In genomic region chr3:41812447-41812846, GRCm38 (mm10) we compare ENCODE assay signal across 27 mouse cellular contexts.
DNase-seq lines count a peak whose midpoint lies in the region; ATAC-seq and TF ChIP-seq lines count a peak whose summit lies in the region.
"Had no signal": no experiment of that assay in that cellular context is flagged by ENCODE, and none has a peak within 500 bp of the region (broad histone marks: within the 10 kb centered on the region; RNA-seq: fewer than 3 reads in every experiment).

No protein-coding gene starts in this region.

- peak; percentile 20 for DNase-seq in forebrain, postnatal 0 days
- DNase-seq in forebrain, embryonic 11.5 days (ENCODE audit: low spot score), result no peak
- peak; percentile 4 for DNase-seq in kidney, postnatal 14 days
- no peak for DNase-seq in kidney, postnatal 25 days
- peak; percentile 34 for DNase-seq in midbrain, embryonic 14.5 days
- peak; percentile 23 for DNase-seq in brain, embryonic 14.5 days (ENCODE audit: low read depth)
- DNase-seq in urinary bladder, postnatal 36 days (ENCODE audit: low spot score in 2 of 2), result no peak
- DNase-seq: adrenal gland, postnatal 36 days; cerebellum, adult 8-10 months; cerebellum, postnatal 25 days; heart, adult 2 months; heart, postnatal 4 days; kidney, adult 9 months; kidney, postnatal 4 days; right cerebral cortex, postnatal 14 days had no signal

- H3K4me3 ChIP-seq in forebrain, postnatal 0 days (ENCODE audit: low read depth, low read length), result no peak overlapping the region
- no peak overlapping the region for H3K4me3 ChIP-seq in forebrain, embryonic 11.5 days (ENCODE audit: low read depth, low read length)
- no peak overlapping the region for H3K4me3 ChIP-seq in midbrain, embryonic 14.5 days (replicated peaks; ENCODE audit: low read depth, low read length)
- H3K4me3 ChIP-seq in midbrain, embryonic 16.5 days (ENCODE audit: low read depth, low read length), result no peak overlapping the region
- H3K4me3 ChIP-seq: heart, adult 2 months; heart, embryonic 12.5 days; hindbrain, embryonic 13.5 days; limb, embryonic 12.5 days; liver, embryonic 15.5 days; lung, embryonic 15.5 days; midbrain, embryonic 15.5 days; myocyte; neural tube, embryonic 12.5 days had no signal

- no peak overlapping the region for H3K9ac ChIP-seq in forebrain, postnatal 0 days
- no peak overlapping the region for H3K9ac ChIP-seq in forebrain, embryonic 11.5 days (ENCODE audit: low read length)
- H3K9ac ChIP-seq in midbrain, embryonic 14.5 days (replicated peaks; ENCODE audit: low read length), result no peak overlapping the region
- no peak overlapping the region for H3K9ac ChIP-seq in midbrain, embryonic 16.5 days (ENCODE audit: low read depth, low read length)
- H3K9ac ChIP-seq: heart, embryonic 12.5 days; hindbrain, embryonic 13.5 days; limb, embryonic 12.5 days; liver, embryonic 15.5 days; lung, embryonic 15.5 days; midbrain, embryonic 15.5 days; neural tube, embryonic 12.5 days had no signal

- no peak overlapping the region for H3K4me2 ChIP-seq in forebrain, postnatal 0 days (ENCODE audit: low read depth)
- no peak overlapping the region for H3K4me2 ChIP-seq in forebrain, embryonic 11.5 days (ENCODE audit: low read depth, low read length, severe bottlenecking)
- no peak overlapping the region for H3K4me2 ChIP-seq in midbrain, embryonic 14.5 days (ENCODE audit: low read length)
- no peak overlapping the region for H3K4me2 ChIP-seq in midbrain, embryonic 16.5 days (ENCODE audit: low read length)
- H3K4me2 ChIP-seq: heart, embryonic 12.5 days; hindbrain, embryonic 13.5 days; limb, embryonic 12.5 days; liver, embryonic 15.5 days; lung, embryonic 15.5 days; midbrain, embryonic 15.5 days; neural tube, embryonic 12.5 days had no signal

- H3K27ac ChIP-seq in forebrain, postnatal 0 days (ENCODE audit: low read depth, low read length), result no peak overlapping the region
- H3K27ac ChIP-seq in forebrain, embryonic 11.5 days (ENCODE audit: low read depth, low read length), result no peak overlapping the region
- H3K27ac ChIP-seq in midbrain, embryonic 14.5 days (replicated peaks; ENCODE audit: low read depth, low read length), result no peak overlapping the region
- no peak overlapping the region for H3K27ac ChIP-seq in midbrain, embryonic 16.5 days (ENCODE audit: low read length)
- H3K27ac ChIP-seq: heart, adult 2 months; hindbrain, embryonic 13.5 days; limb, embryonic 12.5 days; liver, embryonic 15.5 days; lung, embryonic 15.5 days; macrophage; midbrain, embryonic 15.5 days; neural tube, embryonic 12.5 days had no signal

- H3K36me3 ChIP-seq in forebrain, postnatal 0 days (ENCODE audit: insufficient read depth), result no peaks in the 10 kb centered on the region
- H3K36me3 ChIP-seq in forebrain, embryonic 11.5 days (ENCODE audit: control insufficient read depth, insufficient read depth, low read length), result no peaks in the 10 kb centered on the region
- H3K36me3 ChIP-seq in midbrain, embryonic 14.5 days (ENCODE audit: control insufficient read depth, insufficient read depth, low read length), result no peaks in the 10 kb centered on the region
- H3K36me3 ChIP-seq in midbrain, embryonic 16.5 days (ENCODE audit: control insufficient read depth, insufficient read depth, low read length), result no peaks in the 10 kb centered on the region
- H3K36me3 ChIP-seq: heart, embryonic 12.5 days; hindbrain, embryonic 13.5 days; limb, embryonic 12.5 days; liver, embryonic 15.5 days; lung, embryonic 15.5 days; midbrain, embryonic 15.5 days; neural tube, embryonic 12.5 days had no signal

- TF ChIP-seq POLR2A in brain, embryonic 14.5 days (IDR thresholded peaks at IDR 0.05; ENCODE audit: borderline replicate concordance, extremely low read depth, insufficient read depth, insufficient read length, poor library complexity, severe bottlenecking), result no peak

- no peaks in the 10 kb centered on the region for H3K27me3 ChIP-seq in forebrain, postnatal 0 days (ENCODE audit: insufficient read depth, low read length)
- no peaks in the 10 kb centered on the region for H3K27me3 ChIP-seq in forebrain, embryonic 11.5 days (ENCODE audit: control insufficient read depth, insufficient read depth, low read length)
- no peaks in the 10 kb centered on the region for H3K27me3 ChIP-seq in midbrain, embryonic 14.5 days (ENCODE audit: control insufficient read depth, insufficient read depth, low read length)
- H3K27me3 ChIP-seq in midbrain, embryonic 16.5 days (ENCODE audit: control insufficient read depth, insufficient read depth, low read depth, low read length), result no peaks in the 10 kb centered on the region
- H3K27me3 ChIP-seq: heart, embryonic 12.5 days; hindbrain, embryonic 13.5 days; limb, embryonic 12.5 days; liver, embryonic 15.5 days; lung, embryonic 15.5 days; midbrain, embryonic 15.5 days; neural tube, embryonic 12.5 days had no signal

- no peaks in the 10 kb centered on the region for H3K9me3 ChIP-seq in forebrain, postnatal 0 days (ENCODE audit: low read length)
- no peaks in the 10 kb centered on the region for H3K9me3 ChIP-seq in forebrain, embryonic 11.5 days (ENCODE audit: control insufficient read depth, low read length)
- H3K9me3 ChIP-seq in midbrain, embryonic 14.5 days (ENCODE audit: control insufficient read depth, low read length), result no peaks in the 10 kb centered on the region
- no peaks in the 10 kb centered on the region for H3K9me3 ChIP-seq in midbrain, embryonic 16.5 days (replicated peaks; ENCODE audit: control insufficient read depth, low read length, poor library complexity, severe bottlenecking)
- H3K9me3 ChIP-seq: heart, embryonic 12.5 days; hindbrain, embryonic 13.5 days; limb, embryonic 12.5 days; liver, embryonic 15.5 days; lung, embryonic 15.5 days; midbrain, embryonic 15.5 days; neural tube, embryonic 12.5 days had no signal

- peak; percentile 61 for TF ChIP-seq CTCF in forebrain, postnatal 0 days (IDR thresholded peaks at IDR 0.05; ENCODE audit: low read depth)
- TF ChIP-seq CTCF in brain, embryonic 14.5 days (IDR thresholded peaks at IDR 0.05; ENCODE audit: borderline replicate concordance, extremely low read depth, insufficient read depth, insufficient read length), result no peak

- no peak for ATAC-seq in forebrain, postnatal 0 days
- no peak for ATAC-seq in forebrain, embryonic 11.5 days (replicated peaks; ENCODE audit: low FRiP score)
- no peak for ATAC-seq in midbrain, embryonic 14.5 days (ENCODE audit: low FRiP score, low TSS enrichment)
- ATAC-seq in midbrain, embryonic 16.5 days, result no peak
- ATAC-seq: forebrain, embryonic 16.5 days; inflammation-experienced regulatory T-cells, adult 6 months; midbrain, embryonic 15.5 days had no signal

- H3K4me1 ChIP-seq in forebrain, postnatal 0 days (ENCODE audit: insufficient read depth), result no peaks in the 10 kb centered on the region
- no peaks in the 10 kb centered on the region for H3K4me1 ChIP-seq in forebrain, embryonic 11.5 days (replicated peaks; ENCODE audit: control insufficient read depth, insufficient read depth, low read length)
- H3K4me1 ChIP-seq in midbrain, embryonic 14.5 days (ENCODE audit: control insufficient read depth, insufficient read depth, low read length), result no peaks in the 10 kb centered on the region
- H3K4me1 ChIP-seq in midbrain, embryonic 16.5 days (ENCODE audit: control insufficient read depth, insufficient read depth, low read length), result no peaks in the 10 kb centered on the region
- H3K4me1 ChIP-seq: heart, embryonic 12.5 days; hindbrain, embryonic 13.5 days; limb, embryonic 12.5 days; liver, embryonic 15.5 days; lung, embryonic 15.5 days; midbrain, embryonic 15.5 days; neural tube, embryonic 12.5 days had no signal

Comparison
In these comparisons a context has a peak if more than half of its experiments do, and no peak if none do; other contexts are left out.
1. DNase-seq: peak in forebrain, postnatal 0 days (single experiment), kidney, postnatal 14 days (single experiment), midbrain, embryonic 14.5 days (single experiment) and brain, embryonic 14.5 days (single experiment); none in forebrain, embryonic 11.5 days (single experiment), kidney, postnatal 25 days (0 of 2) and urinary bladder, postnatal 36 days (0 of 2).